Mouse (Mus musculus) CH12.LX (cell line): ENCODE data around the gene Rnf144a.

Source experiments
- CHD2 ChIP-seq: IDR thresholded peaks from 2 replicates; pipeline ENCODE4 v1.6.1; 2011; ENCODE audit warnings: low read length, improper control_type of control experiment
- CTCF ChIP-seq, 2 experiments: IDR thresholded peaks in 1 of 2; conservative IDR thresholded peaks in 1 of 2; 2 replicates each; pipeline ENCODE4 v1.5.1; 2011 to 2012; ENCODE audit warnings: low read depth in 2 of 2, low read length in 2 of 2, improper control_type of control experiment in 1 of 2, inconsistent platforms in 1 of 2, mild to moderate bottlenecking in 1 of 2, moderate library complexity in 1 of 2
- E2F4 ChIP-seq: IDR thresholded peaks from 2 replicates; pipeline ENCODE4 v1.6.1; 2011; ENCODE audit warnings: low read depth, low read length, improper control_type of control experiment; ENCODE audit not compliant: insufficient replicate concordance
- ELF1 ChIP-seq: IDR thresholded peaks from 2 replicates; pipeline ENCODE4 v1.6.1; 2014; ENCODE audit warnings: low read depth, mild to moderate bottlenecking, inconsistent platforms, low read length, improper control_type of control experiment
- EP300 ChIP-seq: IDR thresholded peaks from 2 replicates; pipeline ENCODE4 v1.6.1; 2011; ENCODE audit warnings: low read length, improper control_type of control experiment
- ETS1 ChIP-seq: conservative IDR thresholded peaks from 2 replicates; pipeline ENCODE4 v1.6.1; 2012; ENCODE audit warnings: low read depth, mild to moderate bottlenecking, inconsistent platforms, low read length, improper control_type of control experiment, moderate library complexity
- KAT2A ChIP-seq: IDR thresholded peaks from 2 replicates; pipeline ENCODE4 v1.6.1; 2012; ENCODE audit warnings: low read length, improper control_type of control experiment, inconsistent platforms; ENCODE audit not compliant: insufficient replicate concordance
- MAFK ChIP-seq: IDR thresholded peaks from 2 replicates; pipeline ENCODE4 v1.6.1; 2011; ENCODE audit warnings: low read length, improper control_type of control experiment; ENCODE audit not compliant: insufficient replicate concordance
- MAZ ChIP-seq: IDR thresholded peaks from 2 replicates; pipeline ENCODE4 v1.6.1; 2012; ENCODE audit warnings: low read depth, mild to moderate bottlenecking, inconsistent platforms, low read length, improper control_type of control experiment, moderate library complexity
- MXI1 ChIP-seq: IDR thresholded peaks from 2 replicates; pipeline ENCODE4 v1.6.1; 2011; ENCODE audit warnings: mild to moderate bottlenecking, low read depth, low read length, improper control_type of control experiment
- POLR2A ChIP-seq: IDR thresholded peaks from 2 replicates; pipeline ENCODE4 v1.6.1; 2011; ENCODE audit warnings: low read depth, mild to moderate bottlenecking, improper control_type of control experiment, low read length
- SMC3 ChIP-seq: IDR thresholded peaks from 2 replicates; pipeline ENCODE4 v1.6.1; 2011; ENCODE audit warnings: low read depth, low read length, improper control_type of control experiment
- ZC3H11A ChIP-seq: IDR thresholded peaks from 2 replicates; pipeline ENCODE4 v1.6.1; 2012; ENCODE audit warnings: low read depth, mild to moderate bottlenecking, inconsistent platforms, low read length, improper control_type of control experiment
- ZNF384 ChIP-seq: IDR thresholded peaks from 2 replicates; pipeline ENCODE4 v1.6.1; 2012; ENCODE audit warnings: low read depth, low read length, improper control_type of control experiment, inconsistent platforms

DNA sequence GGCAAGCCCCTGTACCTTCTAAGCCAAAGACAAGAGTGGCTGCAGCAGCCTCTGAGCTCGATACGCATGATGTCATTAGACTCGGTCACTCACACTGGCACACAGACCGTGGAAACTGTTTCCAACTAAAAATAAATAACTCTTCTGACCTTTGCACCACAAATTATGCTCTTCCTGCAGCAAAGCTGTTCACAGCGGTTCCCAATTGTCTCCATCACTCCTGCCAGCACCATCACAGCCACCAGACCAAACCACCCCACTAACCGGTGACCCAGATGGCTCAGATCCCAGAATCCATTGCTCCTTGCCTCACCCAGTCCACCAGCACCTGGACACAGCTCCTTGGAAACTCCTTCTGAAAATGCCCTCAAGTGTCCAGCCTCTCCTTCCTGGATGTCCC, 27.5 kb downstream of the Rnf144a start:
- TF ChIP-seq CTCF (conservative IDR thresholded peaks at IDR 0.05 in 1 of 2, IDR thresholded peaks at IDR 0.05 in 1 of 2; ENCODE audit: low read depth in 2 of 2, low read length in 2 of 2) (no peak), EP300 (no peak), SMC3 (no peak), MXI1 (no peak), MAZ (no peak), E2F4 (no peak), ZNF384 (no peak), KAT2A (no peak), ELF1 (no peak), POLR2A (no peak), CHD2 (no peak), ETS1 (no peak), ZC3H11A (no peak), MAFK (no peak)
